Mouse (Mus musculus) lung, postnatal 0 days (tissue): ENCODE data around the gene Polr3e.

ENCODE experiments used
- CTCF ChIP-seq: IDR thresholded peaks from 2 replicates; pipeline ENCODE4 v1.5.1; 2016; ENCODE audit warnings: antibody characterized with exemption, mild to moderate bottlenecking
- EP300 ChIP-seq: IDR thresholded peaks from 2 replicates; pipeline ENCODE4 v1.6.1; 2016; ENCODE audit warnings: antibody characterized with exemption, mild to moderate bottlenecking, control low read depth

DNA sequence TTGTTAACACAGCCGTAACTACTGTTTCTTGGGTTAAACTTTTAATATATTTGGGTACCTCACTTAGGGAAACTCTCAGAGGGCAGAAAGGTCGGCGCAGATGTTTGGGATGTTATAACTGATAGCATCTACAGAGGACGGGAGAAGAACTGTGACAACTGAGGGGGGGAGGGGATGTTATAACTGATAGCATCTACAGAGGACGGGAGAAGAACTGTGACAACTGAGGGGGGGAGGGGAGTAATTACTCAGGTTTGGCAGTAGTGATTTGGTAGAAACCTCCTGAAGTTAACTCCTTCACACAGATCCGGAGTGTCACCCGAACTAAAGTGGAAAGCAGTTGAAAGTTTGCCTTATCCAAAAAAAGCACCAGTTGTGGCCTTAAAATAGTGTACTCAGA lies 65.4 kb downstream of the Polr3e start:
- TF ChIP-seq CTCF (no peak), EP300 (no peak)
